Mouse (Mus musculus) liver, postnatal 0 days (tissue): ENCODE measurements at regions not wholly inside any gene's neighbourhood (a gene's known extent, or its start where the extent isn't known, plus 50 kb on each side); places are given as distances from the start of the nearest gene placed in this dataset.
A peak's percentile ranks its signal among the peaks of the same experiment; 100 is the strongest.

ENCODE experiments used
- ATAC-seq: fragments of 200-750 bp; cut with Nextera tagmentation; 2 replicates; pipeline ENCODE4 v1.8.0; 2017; ENCODE audit warnings: mild to moderate bottlenecking, moderate library complexity
- DNase-seq: peaks from one replicate; pipeline ENCODE4 v3.0.0-alpha.2; 2016
- H3K27ac ChIP-seq: fragments of 300-500 bp; sonication (generic); 2 replicates; pipeline ENCODE4 v1.5.1; 2014; ENCODE audit warnings: antibody characterized with exemption, moderate library complexity, mild to moderate bottlenecking, low read depth
- H3K27me3 ChIP-seq: fragments of 300-500 bp; sonication (generic); 2 replicates; pipeline ENCODE4 v1.6.1; 2014; ENCODE audit warnings: low read length, control low read depth, mixed read lengths; ENCODE audit not compliant: insufficient read depth
- H3K36me3 ChIP-seq: fragments of 300-500 bp; sonication (generic); replicated peaks from 2 replicates; pipeline ENCODE4 v1.6.1; 2014; ENCODE audit warnings: mild to moderate bottlenecking, control low read depth, low read length, moderate library complexity, mixed read lengths; ENCODE audit not compliant: insufficient read depth
- H3K4me1 ChIP-seq: fragments of 300-500 bp; sonication (generic); 2 replicates; pipeline ENCODE4 v1.6.1; 2014; ENCODE audit warnings: antibody characterized with exemption, mild to moderate bottlenecking, control low read depth; ENCODE audit not compliant: insufficient read depth
- H3K4me2 ChIP-seq: fragments of 300-500 bp; sonication (generic); 2 replicates; pipeline ENCODE4 v1.6.1; 2014; ENCODE audit warnings: low read depth, mild to moderate bottlenecking, low read length, moderate library complexity, mixed read lengths
- H3K4me3 ChIP-seq: fragments of 300-500 bp; sonication (generic); 2 replicates; pipeline ENCODE4 v1.5.1; 2014; ENCODE audit warnings: low read depth, low read length
- H3K9ac ChIP-seq: fragments of 300-500 bp; sonication (generic); replicated peaks from 2 replicates; pipeline ENCODE4 v1.6.1; 2014; ENCODE audit warnings: mild to moderate bottlenecking, moderate library complexity
- H3K9me3 ChIP-seq: fragments of 300-500 bp; sonication (generic); 2 replicates; pipeline ENCODE4 v1.6.1; 2016; ENCODE audit warnings: mild to moderate bottlenecking, control low read depth, low read length, mixed read lengths
- CTCF ChIP-seq: sonication (generic); IDR thresholded peaks from 2 replicates; pipeline ENCODE4 v1.5.1; 2016; ENCODE audit warnings: antibody characterized with exemption, low read depth
- EP300 ChIP-seq: IDR thresholded peaks from 2 replicates; pipeline ENCODE4 v1.6.1; 2016; ENCODE audit warnings: antibody characterized with exemption, low read depth, mild to moderate bottlenecking
- WGBS: fragments of 180-500 bp; shearing (Covaris S2); extraction: QIAGEN DNeasy Blood & Tissue Kit; methylation state at CpG from one replicate; pipeline ENCODE4 v1.1.7; 2014; ENCODE audit not compliant: insufficient replicate concordance; 5-methylcytosine and 5-hydroxymethylcytosine counted together

DNA sequence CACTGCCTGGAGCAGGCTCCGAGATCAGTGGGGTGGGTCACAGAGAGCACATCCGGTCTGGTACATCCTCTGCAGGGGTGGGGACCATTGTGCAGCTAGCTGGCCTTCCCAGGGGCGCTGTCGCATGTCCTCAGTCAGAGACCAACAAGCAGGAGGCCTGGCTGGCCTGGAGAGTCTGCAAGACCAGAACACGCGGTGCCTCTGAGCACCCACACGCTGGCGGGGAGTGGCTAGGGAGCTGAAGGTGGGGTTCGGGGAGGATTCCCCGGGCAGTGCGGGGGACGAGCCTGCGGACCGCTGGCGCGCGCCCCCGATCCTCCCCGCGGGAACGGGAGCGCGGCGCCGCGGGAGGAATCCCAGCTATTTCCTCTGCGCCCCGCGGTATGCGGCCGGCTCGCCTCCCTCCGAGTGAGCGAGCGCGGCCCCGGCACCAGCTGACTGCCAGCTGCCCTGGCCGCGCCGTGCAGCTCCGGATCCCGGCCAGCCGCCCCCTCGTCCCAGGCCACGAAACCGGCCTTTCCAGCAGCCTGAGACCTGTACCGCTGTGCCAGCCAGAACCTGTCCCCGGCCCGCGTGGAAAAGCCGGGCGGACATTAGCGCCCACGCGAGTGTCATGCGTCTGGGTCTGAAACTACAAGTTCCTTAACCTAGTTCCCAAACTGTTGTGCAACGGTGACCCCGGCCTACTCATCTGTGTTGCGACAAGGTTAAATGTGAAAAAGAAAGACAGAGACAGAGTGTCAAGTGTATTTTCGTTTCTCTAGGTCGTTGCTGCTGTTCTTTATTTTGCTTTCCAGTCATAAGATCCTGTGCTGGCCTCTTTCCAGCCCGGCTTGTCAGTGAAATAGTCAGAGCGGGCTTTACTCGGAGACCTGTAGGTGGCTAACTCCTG is 61.2 kb downstream of the Pkdcc start:
- peak overlapping the region; percentile 80 for H3K9ac ChIP-seq
- H3K4me1 ChIP-seq: peaks cover 47% of the 10 kb centered on the region
- H3K27me3 ChIP-seq: 0 out of 2 replicates have a peak, but pooled peaks cover 3% of the 10 kb centered on the region
- peak overlapping the region; percentile 59 for H3K4me3 ChIP-seq
- DNase-seq: peak; percentile 72
- WGBS: 4% methylated on average over 57 of the region's 64 CpGs
- no peaks in the 10 kb centered on the region for H3K36me3 ChIP-seq
- TF ChIP-seq CTCF (0 out of 2 replicates have a peak, but pooled peaks have one; percentile 6), EP300 (peak; percentile 49; the same call in 1 of the 2 replicates)
- no peaks in the 10 kb centered on the region for H3K9me3 ChIP-seq
- H3K4me2 ChIP-seq: peak overlapping the region; percentile 85
- H3K27ac ChIP-seq: peak overlapping the region; percentile 96
- ATAC-seq: peak; percentile 70

DNA sequence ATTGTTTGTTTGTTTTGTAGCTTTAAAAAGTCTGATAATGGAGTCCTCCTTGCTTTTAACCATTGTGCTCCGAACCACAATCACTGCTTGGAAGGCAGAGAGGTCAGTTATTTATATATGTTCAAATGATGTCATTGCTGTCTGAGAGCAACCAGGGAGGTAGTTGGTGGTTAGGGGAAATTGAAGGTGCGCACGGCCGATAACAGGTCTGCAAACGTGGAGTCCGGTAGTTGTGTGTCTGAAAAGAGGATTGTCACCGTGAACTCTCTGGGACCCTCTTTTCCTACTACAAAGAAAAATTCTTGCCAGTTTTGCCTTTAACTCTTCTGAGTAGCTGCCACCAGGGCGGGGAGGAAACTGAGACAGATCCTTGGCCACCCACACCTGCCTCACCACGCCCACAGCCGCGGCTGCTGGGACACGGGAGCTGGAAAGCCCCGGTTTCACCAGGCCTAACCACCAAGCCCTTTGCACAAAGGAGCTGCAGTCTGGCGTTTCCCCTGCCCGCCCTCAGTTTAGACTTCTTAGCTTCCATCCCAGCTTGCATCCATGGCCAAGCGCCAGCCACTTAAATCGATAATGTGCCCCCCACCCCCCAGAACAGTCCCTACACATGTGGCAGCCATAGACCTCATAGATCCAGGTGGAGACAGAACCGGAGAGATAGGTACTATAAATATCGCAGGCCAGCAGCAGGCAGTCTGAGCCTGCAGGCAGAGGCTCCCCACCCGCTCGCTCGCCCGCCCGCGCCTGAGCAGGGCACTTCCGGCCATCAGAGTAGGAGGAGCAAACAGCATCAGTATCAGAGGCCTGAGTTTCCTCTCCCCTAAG is 62.2 kb downstream of the Pkdcc start:
- Histone ChIP-seq H3K27me3 (0 out of 2 replicates have a peak, but pooled peaks cover 3% of the 10 kb centered on the region), H3K9me3 (no peaks in the 10 kb centered on the region), H3K9ac (peak overlapping the region; percentile 31), H3K36me3 (no peaks in the 10 kb centered on the region), H3K27ac (peak overlapping the region; percentile 96), H3K4me2 (peak overlapping the region; percentile 85), H3K4me3 (peak overlapping the region; percentile 59), H3K4me1 (peaks cover 47% of the 10 kb centered on the region)
- DNase-seq (peak; percentile 64), ATAC-seq (peak; percentile 26; the same call in 1 of the 2 replicates)
- 13% methylated on average over 26 of the region's 26 CpGs for WGBS
- TF ChIP-seq EP300: no peak
- TF ChIP-seq CTCF: no peak

DNA sequence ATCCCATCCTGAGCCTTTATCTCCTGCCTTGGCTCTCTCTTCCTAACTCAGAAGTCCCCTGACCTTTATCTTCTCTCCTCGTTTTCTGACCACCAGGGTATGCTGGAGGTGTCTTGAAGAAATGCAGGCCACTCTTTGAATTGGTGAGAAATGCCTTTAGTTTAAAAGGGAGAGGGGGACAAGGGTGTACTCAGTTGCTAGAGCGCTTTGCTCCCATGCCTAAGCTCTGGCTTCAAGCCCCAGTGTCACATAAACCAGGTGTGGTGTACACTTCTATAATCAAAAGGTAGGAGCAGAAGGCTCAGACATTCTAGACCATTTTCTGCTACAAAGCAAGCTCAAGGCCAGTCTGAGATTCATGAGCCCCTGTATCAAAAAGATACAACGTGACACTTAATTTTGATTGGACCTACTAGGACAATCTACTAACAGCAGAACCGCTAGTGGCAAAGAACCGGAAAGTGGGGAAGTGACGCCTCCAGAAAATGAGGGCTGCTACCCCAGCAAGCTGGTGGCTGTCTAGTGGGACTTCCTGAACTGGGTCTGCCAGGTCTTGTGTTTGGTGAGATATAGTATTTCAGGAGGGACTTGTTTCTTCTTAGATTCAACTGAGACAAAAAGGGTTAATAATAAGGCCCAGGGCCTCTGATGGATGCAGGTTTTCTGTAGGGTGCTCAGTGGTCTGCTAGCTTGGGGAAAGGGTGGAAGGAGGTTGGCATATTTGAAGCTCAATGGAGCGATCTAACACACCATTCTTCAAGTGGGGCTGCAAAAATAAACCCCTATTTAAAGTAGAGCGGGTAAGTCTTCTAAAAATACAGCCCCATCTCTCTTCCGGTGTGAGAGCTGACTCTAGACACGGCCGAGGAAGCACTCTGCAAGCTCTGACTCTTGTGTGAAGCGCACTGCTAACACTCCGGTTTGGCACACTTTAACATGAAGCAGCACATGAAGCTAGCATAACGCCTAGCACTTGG is 63.1 kb downstream of the Pkdcc start:
- TF ChIP-seq EP300 (no peak), CTCF (no peak)
- Histone ChIP-seq H3K36me3 (no peaks in the 10 kb centered on the region), H3K4me1 (peaks cover 44% of the 10 kb centered on the region), H3K9me3 (no peaks in the 10 kb centered on the region), H3K4me2 (peak overlapping the region; percentile 85), H3K27me3 (0 out of 2 replicates have a peak, but pooled peaks cover 3% of the 10 kb centered on the region), H3K9ac (peak overlapping the region; percentile 31; the same call in 1 of the 2 replicates), H3K27ac (peak overlapping the region; percentile 96), H3K4me3 (peak overlapping the region; percentile 28)
- DNase-seq: no peak
- no peak for ATAC-seq
- 38% methylated on average over 14 of the region's 14 CpGs for WGBS

DNA sequence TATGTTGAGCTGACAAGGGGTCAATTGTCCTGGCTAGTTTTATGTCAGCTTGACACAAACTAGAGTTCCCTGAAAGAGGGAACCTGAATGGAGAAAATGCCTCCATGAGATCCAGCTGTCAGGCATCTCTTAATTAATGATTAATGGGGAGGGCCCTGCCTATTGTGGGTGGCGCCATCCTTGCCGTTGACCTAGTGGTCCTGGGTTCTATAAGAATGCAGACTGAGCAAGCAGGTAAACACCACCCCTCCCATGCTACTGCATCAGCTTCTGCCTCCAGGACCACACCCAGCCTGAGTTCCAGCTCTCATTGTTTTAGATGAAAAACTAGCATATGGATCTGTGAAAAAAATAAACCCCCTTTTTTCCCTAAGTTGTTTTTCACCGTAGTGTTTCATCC is 67.4 kb upstream of the Eml4 start:
- no peak overlapping the region for H3K4me3 ChIP-seq
- no peaks in the 10 kb centered on the region; the same call in 1 of the 2 replicates for H3K27me3 ChIP-seq
- H3K4me1 ChIP-seq: peaks cover 7% of the 10 kb centered on the region
- no peaks in the 10 kb centered on the region for H3K36me3 ChIP-seq
- ATAC-seq (no peak), DNase-seq (no peak)
- TF ChIP-seq CTCF: no peak
- no peak for TF ChIP-seq EP300
- H3K4me2 ChIP-seq: no peak overlapping the region
- H3K9me3 ChIP-seq: no peaks in the 10 kb centered on the region
- 63% methylated on average over 3 of the region's 3 CpGs for WGBS
- H3K27ac ChIP-seq: no peak overlapping the region
- no peak overlapping the region for H3K9ac ChIP-seq

DNA sequence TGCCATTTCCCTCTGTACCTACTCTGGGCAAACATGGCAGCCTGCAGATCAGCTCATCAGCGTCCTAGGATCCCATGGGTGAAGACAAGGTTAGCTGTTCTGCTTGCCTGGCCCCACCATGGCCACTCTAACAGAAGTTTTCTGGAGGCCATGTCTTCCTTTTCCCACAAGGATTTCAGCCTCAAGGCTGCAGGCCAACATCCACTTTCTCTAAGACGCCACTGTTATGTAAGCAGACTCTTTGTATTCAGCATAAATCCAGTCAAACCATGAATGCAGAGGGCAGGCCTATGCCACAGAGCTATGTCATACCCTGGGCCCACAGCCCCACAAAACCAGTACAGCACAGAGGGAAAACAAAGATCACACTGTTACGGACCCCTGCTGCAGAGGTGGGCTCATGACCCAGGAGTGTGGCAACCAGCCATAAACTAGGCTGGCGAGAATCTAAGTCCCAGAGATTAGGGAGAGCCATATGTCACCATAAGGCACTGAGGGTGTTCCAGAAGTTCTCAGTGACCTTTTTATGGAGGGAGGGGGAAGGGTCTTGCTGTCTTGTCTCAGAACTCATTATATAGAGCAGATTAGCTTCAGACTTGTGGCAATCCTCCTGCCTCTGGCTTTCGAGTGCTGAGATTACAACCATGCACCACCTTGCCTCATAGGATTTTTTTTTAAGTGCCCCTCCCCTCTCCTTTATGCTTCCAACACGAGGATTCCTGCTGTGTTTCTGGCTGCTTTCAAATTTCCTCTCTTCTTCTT is 63.2 kb upstream of the Eml4 start:
- Histone ChIP-seq H3K4me3 (no peak overlapping the region), H3K4me2 (no peak overlapping the region), H3K4me1 (no peaks in the 10 kb centered on the region; the same call in 1 of the 2 replicates), H3K27me3 (no peaks in the 10 kb centered on the region; the same call in 1 of the 2 replicates), H3K27ac (no peak overlapping the region), H3K36me3 (no peaks in the 10 kb centered on the region), H3K9ac (no peak overlapping the region), H3K9me3 (no peaks in the 10 kb centered on the region)
- TF ChIP-seq EP300: no peak
- ATAC-seq (no peak), DNase-seq (no peak)
- WGBS: 68% methylated on average over 6 of the region's 6 CpGs
